Comparison of ENCODE assay signal across 8 mouse cellular contexts in genomic region chr1:132140171-132140570, GRCm38 (mm10). TPM values are rescaled to one million over a fixed set of nuclear protein-coding genes. Genes with fewer than 3 reads are reported as not detected.
DNase-seq lines count a peak whose midpoint lies in the region; ATAC-seq lines count a peak whose summit lies in the region.

No protein-coding gene starts in this region.

- DNase-seq in gastrocnemius, postnatal 14 days = peak; percentile 42
- DNase-seq in gastrocnemius, postnatal 4 days (ENCODE audit: low spot score in 2 of 2) = no peak
- DNase-seq in B cell, adult 2 months = peak; percentile 72 to 76
- DNase-seq in adrenal gland, postnatal 14 days = peak; percentile 72
- peak; percentile 54 for DNase-seq in induced T-regulatory cell, adult 2 months (ENCODE audit: low read depth)
- peak; percentile 84 for DNase-seq in thymus, postnatal 4 days

- intact Hi-C loops in gastrocnemius, postnatal 14 days (cut with DNase I; ENCODE audit: low total_unique reads) = no loop called here

- peak; percentile 49 for ATAC-seq in megakaryocyte progenitor cell, adult 5-6 weeks (replicated peaks; ENCODE audit: poor library complexity)
- no peak for ATAC-seq in monocyte, adult 5-6 weeks (replicated peaks; ENCODE audit: insufficient number of reproducible peaks, low FRiP score, low TSS enrichment, poor library complexity, severe bottlenecking)

RNA-seq across cellular contexts. Expression of gene Cdk18, which starts 0.7 kb away (rescaled TPM):
- total RNA-seq in gastrocnemius, postnatal 14 days (2021) = 1 to 10 TPM in 1 of 2 experiments, under 1 TPM in 1; 0.92 to 1.6 TPM
- 1 to 10 TPM in 1 of 2 experiments, under 1 TPM in 1; 0.96 to 1.7 TPM for total RNA-seq in gastrocnemius, postnatal 4 days (2021)
- total RNA-seq in adrenal gland, postnatal 14 days (2021) = 16.7 and 17.9 TPM in 2 replicates
- 1.7 and 2.3 TPM in 2 replicates for total RNA-seq in megakaryocyte progenitor cell, adult 5-6 weeks (2015)
- 0.75 and 1.3 TPM in 2 replicates for total RNA-seq in megakaryocyte progenitor cell, adult 5-6 weeks (2017)
- total RNA-seq in monocyte, adult 5-6 weeks (2017) = 0.43 to 2.9 TPM in 2 of 3 replicates, not detected in the other

RNA-seq across cellular contexts. Expression of gene Lemd1, which starts 51.1 kb away (rescaled TPM):
- total RNA-seq in gastrocnemius, postnatal 14 days (2021) = not detected
- under 1 TPM; 0.62 to 0.64 TPM for total RNA-seq in gastrocnemius, postnatal 4 days (2021)
- total RNA-seq in adrenal gland, postnatal 14 days (2021) = not detected in 2 replicates
- not detected in 2 replicates for total RNA-seq in megakaryocyte progenitor cell, adult 5-6 weeks (2015)
- total RNA-seq in megakaryocyte progenitor cell, adult 5-6 weeks (2017) = not detected in 2 replicates
- 1.8 TPM in 1 of 3 replicates, not detected in the others for total RNA-seq in monocyte, adult 5-6 weeks (2017)

RNA-seq across cellular contexts. Expression of gene AC124108.1, which starts 51.1 kb away (rescaled TPM):
- not detected for total RNA-seq in gastrocnemius, postnatal 14 days (2021)
- under 1 TPM; 0.49 to 0.57 TPM for total RNA-seq in gastrocnemius, postnatal 4 days (2021)
- total RNA-seq in adrenal gland, postnatal 14 days (2021) = 0.11 and 0.15 TPM in 2 replicates
- not detected in 2 replicates for total RNA-seq in megakaryocyte progenitor cell, adult 5-6 weeks (2015)
- not detected in 2 replicates for total RNA-seq in megakaryocyte progenitor cell, adult 5-6 weeks (2017)
- total RNA-seq in monocyte, adult 5-6 weeks (2017) = not detected in 3 replicates

Comparison
In these comparisons a context has a peak if more than half of its experiments do, and no peak if none do; other contexts are left out.
1. DNase-seq: peak in gastrocnemius, postnatal 14 days (single experiment), B cell, adult 2 months (2 of 2), adrenal gland, postnatal 14 days (single experiment), induced T-regulatory cell, adult 2 months (single experiment) and thymus, postnatal 4 days (single experiment); none in gastrocnemius, postnatal 4 days (0 of 2).